Comparison of ENCODE assay signal across 9 mouse cellular contexts in genomic region chr4:81567928-81568327, GRCm38 (mm10).
DNase-seq lines count a peak whose midpoint lies in the region; ATAC-seq and TF ChIP-seq lines count a peak whose summit lies in the region.
"Had no signal": no experiment of that assay in that cellular context is flagged by ENCODE, and none has a peak within 500 bp of the region (broad histone marks: within the 10 kb centered on the region; RNA-seq: fewer than 3 reads in every experiment).

No protein-coding gene starts in this region.

- peak; percentile 49 for DNase-seq in gastrocnemius, postnatal 10 days
- no peak for DNase-seq in gastrocnemius, adult 8-10 months (ENCODE audit: low spot score in 2 of 2)
- DNase-seq in cerebellum, adult 2 months: peak; percentile 58 to 64
- peak; percentile 24 to 48 for DNase-seq in heart, postnatal 14 days
- DNase-seq in limb, embryonic 14.5 days (ENCODE audit: low spot score): peak; percentile 42
- DNase-seq in stomach, postnatal 0 days (ENCODE audit: low spot score): no peak
- no peak for DNase-seq in lung, postnatal 10 days
- DNase-seq in thymus, postnatal 14 days: no peak

- no peak overlapping the region for H3K4me3 ChIP-seq in cerebellum, adult 2 months (replicated peaks; ENCODE audit: insufficient read depth, low read depth, low read length)
- H3K4me3 ChIP-seq in limb, embryonic 14.5 days (replicated peaks; ENCODE audit: low read length): no peak overlapping the region
- H3K4me3 ChIP-seq in stomach, postnatal 0 days (ENCODE audit: low read depth, low read length): no peak overlapping the region

- no peak for TF ChIP-seq POLR2A in cerebellum, adult 2 months (IDR thresholded peaks at IDR 0.05; ENCODE audit: borderline replicate concordance, insufficient read depth, low read length)
- no peak for TF ChIP-seq POLR2A in limb, embryonic 14.5 days (IDR thresholded peaks at IDR 0.05; ENCODE audit: borderline replicate concordance, extremely low read depth, insufficient read depth, insufficient read length)

- intact Hi-C loops in heart, postnatal 14 days (cut with DNase I): loop anchor here (10.0 kb wide), 1 partner anchor 193 kb away; no protein-coding TSS in a partner anchor

- peak; percentile 28; the same call in 1 of the 2 replicates for ATAC-seq in limb, embryonic 14.5 days (ENCODE audit: low FRiP score, low read depth)
- no peak for ATAC-seq in stomach, postnatal 0 days (ENCODE audit: low FRiP score, low TSS enrichment)

- H3K9ac ChIP-seq in limb, embryonic 14.5 days (ENCODE audit: low read depth, low read length, severe bottlenecking): no peak overlapping the region
- no peak overlapping the region for H3K9ac ChIP-seq in stomach, postnatal 0 days (ENCODE audit: low read length)

- 30% methylated on average over 5 of the region's 5 CpGs for WGBS in cerebellum, adult 2 months
- WGBS in limb, embryonic 14.5 days: 38% methylated on average over 5 of the region's 5 CpGs
- WGBS in stomach, postnatal 0 days: 49% methylated on average over 5 of the region's 5 CpGs

- H3K9me3 ChIP-seq in limb, embryonic 14.5 days (ENCODE audit: control insufficient read depth, low read length): no peaks in the 10 kb centered on the region
- no peaks in the 10 kb centered on the region for H3K9me3 ChIP-seq in stomach, postnatal 0 days (ENCODE audit: control insufficient read depth, low read length)

- TF ChIP-seq CTCF in cerebellum, adult 2 months (IDR thresholded peaks at IDR 0.05; ENCODE audit: borderline replicate concordance, insufficient read depth, low read depth, low read length): no peak
- TF ChIP-seq CTCF in stomach, postnatal 0 days (IDR thresholded peaks at IDR 0.05; ENCODE audit: low read depth): no peak

- H3K4me2 ChIP-seq in limb, embryonic 14.5 days (replicated peaks; ENCODE audit: low read depth, low read length, severe bottlenecking): no peak overlapping the region
- no peak overlapping the region for H3K4me2 ChIP-seq in stomach, postnatal 0 days (replicated peaks; ENCODE audit: low read depth)

- H3K36me3 ChIP-seq in limb, embryonic 14.5 days (ENCODE audit: control insufficient read depth, insufficient read depth, low read length): no peaks in the 10 kb centered on the region
- no peaks in the 10 kb centered on the region for H3K36me3 ChIP-seq in stomach, postnatal 0 days (ENCODE audit: control insufficient read depth, insufficient read depth, low read length)

- no peak for TF ChIP-seq EP300 in stomach, postnatal 0 days (optimal IDR thresholded peaks at IDR 0.05)

- no peaks in the 10 kb centered on the region for H3K27me3 ChIP-seq in cerebellum, adult 2 months (ENCODE audit: control insufficient read depth, insufficient read depth, low read length)
- H3K27me3 ChIP-seq in limb, embryonic 14.5 days (ENCODE audit: control insufficient read depth, insufficient read depth, low read length): no peaks in the 10 kb centered on the region
- no peaks in the 10 kb centered on the region for H3K27me3 ChIP-seq in stomach, postnatal 0 days (ENCODE audit: control insufficient read depth, insufficient read depth, low read length)
- H3K27me3 ChIP-seq: CH12.LX had no signal

- H3K27ac ChIP-seq in cerebellum, adult 2 months (ENCODE audit: insufficient read depth, low read length): peak overlapping the region; percentile 76
- H3K27ac ChIP-seq in limb, embryonic 14.5 days (replicated peaks; ENCODE audit: low read depth, low read length): 0 out of 2 replicates have a peak overlapping the region, but pooled peaks have one; percentile 3
- no peak overlapping the region for H3K27ac ChIP-seq in stomach, postnatal 0 days (replicated peaks)

- peaks cover 30% of the 10 kb centered on the region for H3K4me1 ChIP-seq in cerebellum, adult 2 months (ENCODE audit: control insufficient read depth, insufficient read depth, low read length)
- H3K4me1 ChIP-seq in limb, embryonic 14.5 days (ENCODE audit: control insufficient read depth, insufficient read depth, low read length): peaks cover 49% of the 10 kb centered on the region
- H3K4me1 ChIP-seq in stomach, postnatal 0 days (replicated peaks; ENCODE audit: control insufficient read depth, insufficient read depth): no peaks in the 10 kb centered on the region

Comparison
In these comparisons a context has a peak if more than half of its experiments do, and no peak if none do; other contexts are left out.
1. DNase-seq: peak in gastrocnemius, postnatal 10 days (single experiment), cerebellum, adult 2 months (2 of 2), heart, postnatal 14 days (2 of 2) and limb, embryonic 14.5 days (single experiment); none in gastrocnemius, adult 8-10 months (0 of 2), stomach, postnatal 0 days (single experiment), lung, postnatal 10 days (single experiment) and thymus, postnatal 14 days (single experiment).